Mouse (Mus musculus): ENCODE measurements around the gene Tex47. TPM values are rescaled to one million over a fixed set of nuclear protein-coding genes. Genes with fewer than 3 reads are reported as not detected.

Gene Tex47
- not detected in 2 replicates for polyA plus RNA-seq (2012; rRNA removed)

DNA sequence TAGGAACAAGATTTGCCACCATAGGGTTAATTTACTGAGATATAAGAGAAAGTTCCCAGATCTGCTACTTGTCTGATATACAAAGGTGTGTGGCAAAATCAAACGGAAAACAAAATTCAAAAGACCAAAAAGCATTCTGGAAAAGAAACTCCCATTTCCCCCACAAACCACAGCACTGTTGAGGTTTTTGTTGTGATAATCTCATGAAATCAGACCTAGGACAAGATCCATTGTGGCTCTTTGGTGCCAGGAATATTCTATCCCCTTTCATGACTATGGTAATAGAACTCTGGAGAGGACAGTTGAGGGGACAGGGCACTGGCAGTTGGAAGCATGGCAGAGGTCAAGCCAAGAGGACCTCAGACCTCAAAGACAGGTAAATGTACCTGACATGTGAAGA lies at the start of gene Tex47:
Tex47 (plus strand) TSS at position 301 of the 400 bp plus-strand sequence.

GRCm38 (mm10) chr5:7344145-7345010 lies 40.5 kb downstream of the Tex47 start, which contains the start of gene Zfp804b:
TSS of gene Zfp804b (minus strand) at chr5:7344756.

Other genes with a start within 250 kb of the Tex47 start
- not detected in 2 replicates for gene Zfp804b, start 40.6 kb downstream of the Tex47 start, polyA plus RNA-seq (2012; rRNA removed)